Mouse (Mus musculus) skeletal muscle tissue, adult 2 months (tissue): Measurements from ENCODE around the gene Rhobtb1.

Source experiments
- DNase-seq: peaks from one replicate; pipeline ENCODE4 v3.0.0-alpha.2; 2012; ENCODE audit warnings: low read depth, low spot score

Rhobtb1 gene

DNA sequence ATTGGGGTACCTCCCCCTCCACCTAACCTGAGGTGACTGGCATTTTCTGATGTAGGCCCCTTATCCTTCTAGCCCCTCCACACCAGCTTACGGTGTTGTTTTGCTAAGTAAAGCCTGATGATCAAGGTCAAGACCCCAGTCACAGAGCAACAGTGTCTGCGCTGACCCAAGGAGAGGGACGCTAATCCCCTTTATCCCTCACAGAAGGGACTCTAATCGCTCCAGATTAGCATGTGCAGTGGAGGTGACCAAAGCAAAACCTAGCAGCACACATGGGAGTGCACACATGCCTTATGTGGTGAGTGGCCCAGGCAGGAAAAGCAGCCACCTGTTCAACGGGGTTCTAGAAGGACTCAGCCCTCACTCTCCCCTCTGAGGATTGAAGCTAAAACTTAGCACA, 123.0 kb downstream of the Rhobtb1 start:
- no peak for DNase-seq

DNA sequence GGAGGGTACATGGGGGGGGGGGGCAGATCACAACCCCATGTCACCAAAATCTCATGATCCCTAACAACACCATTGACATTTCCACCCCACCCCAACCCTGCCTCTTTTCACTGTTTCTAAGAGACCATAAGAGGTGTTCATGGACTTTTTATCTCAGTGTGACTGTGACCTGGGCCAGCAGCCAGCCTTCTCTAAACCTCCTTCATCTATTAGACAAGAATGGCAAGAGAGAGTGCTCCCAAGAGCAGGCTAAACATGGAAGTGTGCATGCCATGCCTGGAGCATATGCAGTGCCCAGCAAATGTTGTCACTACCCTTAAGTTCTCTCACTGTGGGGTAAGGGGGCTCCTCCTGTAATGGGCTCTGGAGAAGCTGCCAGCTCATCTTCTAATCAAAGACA, 123.5 kb downstream of the Rhobtb1 start:
- no peak for DNase-seq

DNA sequence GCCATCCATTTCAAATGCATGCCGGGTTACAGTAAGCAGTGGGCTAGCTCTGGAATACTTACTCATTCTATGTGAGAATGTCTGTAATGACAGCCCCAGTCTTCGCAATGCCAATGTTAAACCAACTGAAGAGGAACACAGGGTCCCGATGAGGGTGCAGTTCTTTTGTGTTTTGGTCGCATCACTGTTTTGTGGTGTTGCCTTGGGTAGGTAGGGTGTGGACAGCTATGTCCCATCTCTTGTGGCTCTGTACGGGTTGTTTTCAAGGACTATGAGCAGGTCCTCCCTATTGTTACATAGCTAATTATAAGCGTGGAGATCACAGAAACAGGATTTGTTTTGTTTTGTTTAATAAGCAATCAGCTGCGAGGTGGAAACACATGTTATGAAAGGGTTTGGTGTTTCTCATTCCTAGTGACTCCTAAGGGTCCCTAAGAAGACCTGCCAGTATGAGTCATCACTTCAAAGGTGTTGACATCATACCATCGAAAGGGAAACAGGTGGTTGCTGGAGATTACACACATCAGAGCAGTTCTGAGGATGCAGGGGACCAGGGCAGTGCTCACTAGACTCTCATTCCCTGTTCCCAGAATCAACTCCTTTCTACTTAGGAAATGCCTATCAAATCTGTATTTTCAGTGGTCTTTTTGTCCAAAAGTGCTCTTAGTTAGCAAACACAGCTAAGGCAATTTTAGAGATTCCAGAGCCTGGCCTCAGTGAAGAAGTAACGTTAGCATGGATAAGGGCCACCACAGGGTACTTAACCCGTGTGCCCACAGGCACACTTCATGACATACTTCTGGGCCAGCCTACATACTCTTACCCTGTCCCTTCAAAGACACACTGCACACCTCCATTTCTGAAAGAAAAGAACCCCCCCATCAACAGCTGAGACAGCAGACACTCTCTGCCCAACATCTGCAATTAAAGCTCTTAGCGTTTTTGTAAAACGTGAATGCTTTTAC, 124.9 kb downstream of the Rhobtb1 start:
- DNase-seq = no peak

DNA sequence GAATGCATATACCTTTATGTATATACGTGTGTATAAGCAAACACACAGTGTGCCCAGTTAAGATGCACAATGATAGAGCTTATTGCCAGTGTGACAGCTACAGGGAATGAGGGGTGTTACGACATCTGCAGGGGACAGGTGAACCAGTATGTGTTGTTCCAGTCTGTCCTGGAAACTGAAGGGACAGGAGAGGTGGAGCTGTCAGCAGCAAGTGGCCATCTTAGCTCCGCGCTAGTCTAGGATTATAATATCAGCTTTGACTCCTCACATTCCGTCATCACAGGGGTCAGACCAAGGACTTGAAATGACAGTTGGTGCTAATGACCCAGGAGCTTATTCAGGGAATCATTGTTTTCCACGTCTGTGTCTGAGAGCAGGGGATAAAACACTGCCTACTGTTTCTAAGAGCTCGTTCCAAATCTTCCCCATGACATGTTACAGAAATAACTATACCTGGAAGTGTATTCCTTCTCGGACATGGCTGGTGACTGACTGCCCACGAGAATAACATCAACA, 125.7 kb downstream of the Rhobtb1 start:
- DNase-seq = no peak

DNA sequence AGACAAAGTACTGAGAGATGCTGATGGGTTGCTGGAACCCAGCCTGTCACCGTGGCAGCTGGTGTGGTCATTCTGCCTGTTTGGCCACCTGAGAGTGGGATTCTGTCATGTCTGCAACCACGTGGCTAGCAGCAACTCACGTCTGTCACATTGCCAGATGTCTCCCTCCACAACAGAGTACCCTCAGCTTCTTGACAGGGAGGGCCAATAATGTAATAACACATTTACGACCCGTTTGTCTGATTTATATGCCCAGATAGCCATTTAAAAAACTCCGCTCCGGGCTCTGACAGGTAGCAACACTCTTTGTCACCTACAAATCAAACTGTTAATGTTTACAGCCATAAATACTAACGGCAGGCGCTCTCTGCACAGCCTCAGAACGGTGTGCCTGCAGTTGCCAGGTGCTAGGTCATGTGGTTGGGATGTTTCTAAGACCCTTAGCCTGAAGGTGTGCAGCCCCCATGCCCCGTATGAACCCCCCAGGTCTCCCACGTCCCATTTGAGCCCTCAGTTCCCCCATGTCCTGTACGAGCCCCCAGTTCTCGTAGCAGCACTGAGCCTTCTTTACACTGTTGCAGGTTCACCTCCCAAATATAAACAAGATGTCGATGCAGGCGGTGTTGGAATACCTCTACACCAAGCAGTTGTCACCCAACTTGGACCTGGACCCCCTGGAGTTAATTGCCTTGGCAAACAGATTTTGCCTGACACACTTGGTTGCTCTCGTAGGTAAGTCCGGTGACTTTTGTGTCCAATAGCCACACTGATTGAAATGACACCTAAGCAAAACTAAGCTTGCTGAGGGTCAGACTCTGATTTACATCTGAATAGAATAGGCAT, 127.8 kb downstream of the Rhobtb1 start:
- DNase-seq = no peak

DNA sequence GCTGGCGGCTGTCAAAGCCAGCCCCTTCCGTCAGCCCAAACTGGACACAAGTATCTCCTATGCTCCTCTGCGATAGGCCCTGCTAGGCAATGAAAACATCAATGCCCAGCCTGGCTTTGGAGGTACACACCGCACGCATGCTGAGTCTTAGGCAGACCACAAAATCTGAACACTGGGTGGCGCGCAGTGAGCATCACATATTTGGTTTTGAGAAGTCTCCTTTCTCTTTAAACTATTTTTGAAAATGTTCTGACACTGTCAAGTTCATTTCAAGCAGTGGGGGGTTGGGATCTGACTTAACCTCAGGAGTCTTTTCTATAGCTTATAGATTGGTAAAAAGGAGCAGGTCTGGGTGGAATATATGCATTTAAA, 128.4 kb downstream of the Rhobtb1 start:
- DNase-seq = no peak

DNA sequence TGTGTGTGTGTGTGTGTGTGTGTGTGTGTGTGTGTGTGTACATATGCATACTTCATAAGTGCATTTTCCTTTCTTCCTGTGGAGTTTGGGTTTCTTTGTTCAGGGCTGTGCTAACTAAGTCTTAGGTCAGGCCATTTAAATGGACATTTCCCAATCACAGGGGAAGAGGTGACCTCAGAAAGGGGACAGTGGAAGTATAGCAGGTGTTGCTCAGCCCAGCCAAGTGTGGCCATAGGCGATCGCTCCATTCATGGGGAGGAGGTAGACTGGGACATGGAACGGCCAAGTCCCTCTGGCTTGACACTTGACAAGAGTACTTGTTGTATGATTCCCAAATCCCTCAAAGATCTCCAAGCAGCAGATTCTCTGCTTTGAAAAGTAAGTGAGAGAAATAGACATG, 135.7 kb downstream of the Rhobtb1 start:
- DNase-seq = peak; percentile 59

DNA sequence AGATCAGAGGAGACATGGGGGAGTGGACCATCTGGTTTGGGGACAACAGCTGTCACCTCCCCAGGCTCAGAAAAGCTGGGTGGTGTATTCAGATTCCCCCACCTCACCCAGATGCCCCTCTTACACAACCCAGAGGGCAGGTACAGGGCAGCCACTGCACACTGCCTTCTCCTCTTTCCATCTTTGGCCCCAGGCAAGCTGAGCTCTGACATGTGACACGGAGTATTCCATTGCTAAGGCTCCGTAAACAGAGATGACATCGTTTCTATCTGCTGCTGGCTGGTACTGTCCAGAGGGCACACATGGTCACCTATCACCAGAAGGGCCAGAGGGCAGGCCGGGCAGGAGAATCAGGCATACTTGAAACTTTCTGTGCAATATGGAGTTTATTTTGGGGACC, 136.9 kb downstream of the Rhobtb1 start:
- peak; percentile 91 for DNase-seq

DNA sequence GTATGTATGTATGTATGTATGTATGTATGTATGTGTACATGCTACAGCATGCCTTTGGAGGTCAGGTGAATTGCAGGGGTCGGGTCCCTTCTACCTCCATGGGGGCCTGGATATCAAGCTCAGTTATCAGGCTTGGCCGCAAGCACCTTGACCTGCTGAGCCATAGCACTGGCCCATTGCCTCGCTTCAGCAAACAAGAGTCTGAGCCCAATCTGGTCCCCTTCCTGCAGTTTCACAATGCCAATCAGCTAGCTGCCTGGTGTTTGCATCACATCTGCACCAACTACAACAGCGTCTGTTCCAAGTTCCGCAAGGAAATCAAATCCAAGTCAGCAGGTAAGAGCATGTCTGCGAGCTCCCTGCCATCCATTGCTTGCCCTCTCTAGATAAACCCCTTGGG, 137.5 kb downstream of the Rhobtb1 start:
- no peak for DNase-seq

DNA sequence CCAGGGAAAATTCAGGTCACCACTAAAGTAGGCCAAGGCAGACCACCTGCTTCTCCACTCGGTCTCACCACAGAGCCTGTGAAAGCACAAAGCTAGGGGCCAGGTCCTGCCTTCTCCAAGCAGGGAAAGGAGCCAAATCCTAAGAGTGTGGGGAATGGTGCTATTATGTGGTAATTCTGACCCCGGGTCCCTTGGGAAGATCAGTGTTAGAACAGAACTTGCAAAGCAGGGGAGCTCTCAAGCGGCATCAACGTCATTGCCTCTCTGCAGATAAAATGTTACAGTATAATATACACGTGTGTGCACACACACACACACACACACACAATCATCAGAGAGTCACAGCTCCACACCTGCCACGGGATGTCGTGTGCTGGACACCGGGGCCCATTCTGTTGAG, 139.5 kb downstream of the Rhobtb1 start:
- no peak for DNase-seq

DNA sequence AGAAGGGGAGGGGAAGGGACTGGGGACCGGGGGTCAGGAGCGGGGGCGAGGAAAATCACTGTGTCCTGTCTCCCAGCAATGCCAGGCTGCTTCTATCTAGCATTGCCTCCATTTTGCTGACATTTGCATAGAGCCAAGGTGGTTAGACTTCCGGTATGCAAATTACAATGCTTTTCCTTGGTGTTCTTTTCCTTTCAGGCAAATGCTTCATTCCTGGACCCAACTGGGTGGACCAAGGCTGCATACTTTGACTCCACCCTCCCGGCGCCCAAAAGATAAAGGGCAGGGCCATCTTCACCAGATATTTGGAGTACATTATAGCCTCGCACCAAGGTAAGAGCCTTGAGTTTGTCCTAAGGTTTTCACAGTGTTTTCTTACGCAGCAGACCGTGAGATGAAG, 144.7 kb downstream of the Rhobtb1 start:
- no peak for DNase-seq

DNA sequence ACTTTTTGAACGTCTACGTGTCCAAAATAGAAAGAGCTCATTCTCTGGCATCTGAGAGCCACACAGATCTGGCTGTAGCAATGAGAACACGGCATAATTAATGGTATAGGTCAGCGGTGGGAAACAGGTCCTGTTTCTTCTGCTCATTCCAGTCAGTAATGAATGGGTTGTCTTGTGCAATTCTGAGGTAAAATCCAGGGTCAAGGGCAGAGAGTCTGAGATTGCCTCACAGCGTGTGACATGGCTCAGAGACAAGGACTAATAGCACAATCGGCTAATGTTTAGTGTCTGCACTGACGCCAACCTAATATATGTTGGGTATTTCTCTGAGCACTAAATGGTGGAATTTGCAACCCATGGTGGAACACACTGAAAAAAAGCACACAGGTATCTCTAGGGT, 148.8 kb downstream of the Rhobtb1 start:
- no peak for DNase-seq

DNA sequence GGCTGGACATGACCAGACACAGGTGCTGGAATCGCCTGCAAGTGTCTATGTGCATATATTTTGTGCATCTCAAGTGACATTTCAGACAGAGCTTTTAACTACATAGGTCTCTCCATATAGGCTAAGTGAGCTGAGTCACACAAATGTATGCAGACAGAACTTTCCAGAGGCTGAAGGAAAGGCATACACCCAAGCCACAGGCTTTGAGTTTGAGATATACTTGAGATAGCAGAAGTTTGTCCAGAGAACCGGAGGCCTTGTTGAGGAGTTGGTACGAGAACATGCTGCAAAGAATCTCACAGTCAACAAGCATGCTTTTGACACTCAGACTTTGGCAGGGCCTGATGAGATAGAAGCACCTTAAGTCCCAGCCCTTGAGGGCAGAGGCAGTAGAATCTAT, 151.4 kb downstream of the Rhobtb1 start:
- DNase-seq = no peak

DNA sequence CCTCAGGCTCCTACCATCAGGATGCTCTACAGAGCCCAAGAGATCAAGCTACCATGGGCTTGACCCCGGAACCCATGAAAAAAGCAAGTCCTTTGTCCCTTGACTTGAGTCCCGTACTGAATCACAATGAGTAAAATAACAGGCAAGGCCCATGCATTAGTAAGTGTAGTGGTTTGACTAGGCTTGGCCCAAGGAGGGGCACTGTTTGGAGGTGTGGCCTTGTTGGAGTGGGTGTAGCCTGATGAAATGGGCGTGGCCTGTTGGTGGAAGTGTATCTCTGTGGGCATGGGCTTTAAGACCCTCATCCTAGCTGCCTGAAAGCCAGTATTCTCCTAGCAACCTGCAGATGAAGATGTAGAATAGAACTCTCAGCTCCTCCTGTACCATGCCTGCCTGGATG, 153.6 kb downstream of the Rhobtb1 start:
- no peak for DNase-seq

DNA sequence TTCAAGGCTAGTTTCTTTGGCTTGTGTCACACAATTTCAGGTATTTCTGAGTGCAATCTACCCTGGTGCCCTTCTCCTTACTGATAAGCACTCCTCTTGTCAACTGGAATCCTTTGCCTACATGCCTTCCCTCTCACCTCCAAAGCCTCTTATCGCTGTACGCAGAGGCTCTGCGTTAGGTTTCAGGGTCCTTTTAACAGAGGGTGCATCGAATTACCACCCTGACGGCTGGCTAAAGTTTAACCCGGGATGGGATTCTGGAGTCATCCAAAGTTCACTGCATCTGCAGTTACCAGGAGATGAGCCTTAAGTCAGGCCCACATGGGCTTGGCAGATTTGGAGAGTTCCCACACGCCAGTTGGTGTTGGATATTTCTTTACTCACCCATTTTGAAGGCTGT, 154.4 kb downstream of the Rhobtb1 start:
- no peak for DNase-seq

DNA sequence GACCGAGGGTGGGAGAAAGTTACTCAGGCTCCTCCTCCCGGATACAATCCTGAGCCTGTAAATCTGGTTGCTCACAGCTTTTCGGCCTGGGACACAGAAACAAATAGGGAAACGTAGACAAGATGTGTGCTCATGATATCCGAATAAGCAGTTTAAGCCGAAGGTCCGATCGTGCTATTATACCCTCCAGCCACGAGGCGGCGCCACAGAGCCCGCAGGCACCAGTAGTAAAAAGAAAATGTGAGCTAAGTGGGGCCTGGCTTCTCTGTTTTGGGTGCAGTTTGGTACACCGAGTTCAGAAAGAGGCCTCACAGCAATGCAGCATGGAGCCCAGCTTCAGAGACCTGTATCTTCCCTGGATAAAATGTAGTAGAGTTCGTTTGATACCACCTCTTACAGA, 155.0 kb downstream of the Rhobtb1 start:
- DNase-seq = no peak

DNA sequence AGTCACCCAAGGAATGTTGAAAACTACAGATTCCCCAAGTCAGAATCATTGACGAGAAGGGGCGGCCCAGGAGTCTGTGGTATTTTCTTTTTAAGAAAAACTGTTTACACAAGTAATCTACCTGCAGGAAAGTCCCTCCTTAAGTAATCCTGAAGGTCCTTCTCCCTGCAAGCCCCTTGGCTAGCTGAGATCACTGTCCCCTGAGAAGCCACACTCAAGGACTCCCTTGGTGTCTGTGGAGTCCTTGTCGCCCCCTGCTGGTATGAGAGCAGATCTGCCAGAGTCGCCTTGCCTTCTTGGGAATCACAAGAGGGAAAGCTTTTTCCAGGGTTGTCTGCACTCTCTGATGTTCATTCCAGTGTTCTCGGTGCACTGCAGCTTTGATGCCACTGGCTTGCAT, 155.8 kb downstream of the Rhobtb1 start:
- DNase-seq = peak; percentile 77

DNA sequence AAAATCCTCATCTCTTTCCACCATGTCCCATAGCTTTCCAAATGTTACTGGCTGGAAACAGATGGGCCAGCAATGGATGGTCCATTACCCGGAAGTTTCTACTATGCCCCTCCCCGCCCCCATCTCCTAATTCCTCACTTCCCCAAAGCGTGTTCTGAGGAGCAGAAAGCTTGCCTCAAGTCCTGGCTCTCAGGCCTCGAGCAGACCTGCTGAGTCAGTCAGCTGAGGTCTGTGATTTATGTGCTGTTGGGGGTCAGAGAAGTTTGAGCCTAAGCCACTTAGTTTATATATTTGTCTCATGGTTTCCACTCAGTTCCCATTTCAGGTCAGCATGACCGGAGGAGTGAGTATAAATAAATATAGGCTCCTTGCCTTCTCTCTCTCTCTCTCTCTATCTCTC, 157.9 kb downstream of the Rhobtb1 start:
- DNase-seq = no peak

DNA sequence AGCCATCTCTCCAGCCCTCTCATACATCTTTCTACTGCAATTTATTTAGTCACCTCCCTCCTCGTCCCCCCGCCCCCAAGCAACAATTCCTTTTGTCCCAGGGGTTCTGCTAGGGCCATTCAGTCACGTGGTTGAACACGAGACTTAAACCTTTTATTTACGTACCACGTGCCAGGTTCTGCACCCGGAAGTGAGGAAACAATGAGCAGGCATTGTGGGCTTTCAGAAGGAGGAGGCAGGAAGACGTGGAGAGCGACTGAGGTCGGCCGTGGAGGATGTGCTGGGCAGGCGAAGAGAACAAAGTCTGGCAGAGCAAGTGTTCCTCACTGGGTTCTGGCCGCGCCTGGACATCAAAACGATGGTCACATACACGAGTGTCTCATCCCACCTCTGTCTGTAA, 160.6 kb downstream of the Rhobtb1 start:
- DNase-seq = no peak

DNA sequence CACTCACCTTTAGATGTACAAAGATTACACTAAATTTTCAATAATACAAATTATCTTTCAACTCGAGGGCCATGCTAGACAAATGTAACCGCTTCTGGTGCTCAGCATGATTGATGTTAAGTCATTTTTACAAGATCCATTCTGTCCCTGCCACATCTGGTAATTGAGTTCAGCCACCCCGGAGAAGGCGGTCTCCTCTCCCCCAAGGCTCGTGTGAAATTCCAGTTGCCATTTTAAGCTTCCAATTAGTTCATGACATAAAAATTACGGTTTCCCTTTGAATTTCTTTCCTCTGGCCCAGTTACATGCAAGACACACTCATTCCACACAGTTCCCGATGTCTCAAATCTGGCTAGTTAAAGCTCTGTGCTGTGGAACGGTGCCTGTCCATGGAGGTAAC, 162.7 kb downstream of the Rhobtb1 start:
- DNase-seq = no peak

DNA sequence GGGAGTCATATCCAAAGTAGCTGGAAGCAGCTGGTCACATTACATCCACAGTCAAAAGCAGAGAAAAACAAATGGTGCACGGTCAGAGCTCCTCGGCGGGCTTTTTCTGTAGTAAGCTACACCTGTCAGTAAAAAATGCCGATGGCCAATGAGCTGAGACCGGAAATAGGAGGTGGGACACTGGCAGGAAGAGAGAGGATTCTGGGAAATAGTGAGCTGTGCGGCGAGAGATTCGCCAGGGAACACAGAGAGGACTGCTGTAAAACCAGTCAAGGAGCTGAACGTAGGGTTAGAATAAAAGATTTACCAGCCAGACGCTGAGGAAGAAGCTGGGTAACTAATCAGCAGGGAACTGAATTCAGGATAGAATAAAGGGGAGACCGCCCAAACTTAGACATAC, 167.3 kb downstream of the Rhobtb1 start:
- DNase-seq = no peak

DNA sequence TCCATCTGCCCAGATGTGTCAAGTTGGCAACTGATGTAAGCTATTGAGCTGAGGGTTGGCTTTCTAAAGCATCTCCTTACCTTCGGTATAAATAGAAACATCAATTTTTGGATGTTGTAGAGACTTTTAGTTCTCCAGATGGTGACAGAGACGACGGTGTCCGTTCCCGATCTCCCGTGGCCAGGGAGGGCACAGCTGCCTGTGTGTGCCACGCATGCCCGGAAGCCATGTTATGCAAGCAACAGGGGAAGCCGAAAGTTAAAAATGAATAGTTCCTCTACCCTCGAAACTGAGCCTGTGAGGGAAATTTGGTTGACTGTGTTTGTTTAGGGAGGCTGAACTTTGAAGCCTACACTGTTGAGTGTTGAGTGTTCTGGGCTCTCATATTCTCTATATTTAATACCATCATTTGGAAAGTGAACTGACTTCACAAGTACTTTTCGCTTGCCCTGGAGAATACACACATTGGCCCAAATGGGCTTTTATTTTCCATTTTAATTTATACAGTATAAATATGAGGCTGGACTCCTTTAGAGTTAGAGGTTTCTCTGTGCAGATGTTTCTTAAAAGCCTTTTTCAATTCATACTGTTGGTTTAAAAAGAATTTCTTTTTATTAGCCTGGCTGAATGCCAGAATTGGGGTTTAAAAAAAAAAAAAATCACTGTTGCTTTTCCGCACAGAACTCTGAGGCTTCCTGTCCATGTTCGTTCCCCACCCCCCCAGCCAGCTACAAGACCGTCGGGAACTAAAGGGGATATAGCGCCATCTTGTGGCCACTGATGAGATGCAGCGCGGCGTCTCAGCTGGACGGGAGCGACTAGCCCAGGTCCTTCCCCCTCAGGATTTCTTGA, 169.7 kb downstream of the Rhobtb1 start:
- peak; percentile 86 for DNase-seq
